Mouse (Mus musculus) liver, postnatal 0 days (tissue): ENCODE measurements around the gene Thsd4.

Experiments
- CTCF ChIP-seq: sonication (generic); IDR thresholded peaks from 2 replicates; pipeline ENCODE4 v1.5.1; 2016; ENCODE audit warnings: antibody characterized with exemption, low read depth
- EP300 ChIP-seq: IDR thresholded peaks from 2 replicates; pipeline ENCODE4 v1.6.1; 2016; ENCODE audit warnings: antibody characterized with exemption, low read depth, mild to moderate bottlenecking

- no peak for TF ChIP-seq CTCF
- TF ChIP-seq EP300, result no peak
Measured at GRCm38 (mm10) chr9:60008936-60009335, 512.9 kb downstream of the Thsd4 start.
